Mouse (Mus musculus) limb, embryonic 13.5 days (tissue): ENCODE measurements around the gene Kif17. TPM values are rescaled to one million over a fixed set of nuclear protein-coding genes. Genes with fewer than 3 reads are reported as not detected.

Experiments used
- ATAC-seq: fragments of 200-750 bp; cut with Nextera tagmentation; 2 replicates; pipeline ENCODE4 v1.8.0; 2017; ENCODE audit warnings: low read depth, moderate number of reproducible peaks, moderate TSS enrichment; ENCODE audit not compliant: low FRiP score
- H3K27ac ChIP-seq: fragments of 300-500 bp; sonication (generic); 2 replicates; pipeline ENCODE4 v1.5.1; 2015; ENCODE audit warnings: inconsistent platforms, mild to moderate bottlenecking, moderate library complexity
- H3K27me3 ChIP-seq: fragments of 300-500 bp; sonication (generic); 2 replicates; pipeline ENCODE4 v1.6.1; 2015; ENCODE audit warnings: mild to moderate bottlenecking, inconsistent platforms
- H3K36me3 ChIP-seq: fragments of 300-500 bp; sonication (generic); 2 replicates; pipeline ENCODE4 v1.6.1; 2015; ENCODE audit warnings: inconsistent platforms, mild to moderate bottlenecking, moderate library complexity
- H3K4me1 ChIP-seq: fragments of 300-500 bp; sonication (generic); 2 replicates; pipeline ENCODE4 v1.6.1; 2015; ENCODE audit warnings: inconsistent platforms
- H3K4me2 ChIP-seq: fragments of 300-500 bp; sonication (generic); replicated peaks from 2 replicates; pipeline ENCODE4 v1.6.1; 2015; ENCODE audit warnings: inconsistent platforms, mild to moderate bottlenecking, moderate library complexity
- H3K4me3 ChIP-seq: fragments of 300-500 bp; sonication (generic); 2 replicates; pipeline ENCODE4 v1.5.1; 2015; ENCODE audit warnings: moderate library complexity, mild to moderate bottlenecking, inconsistent platforms
- H3K9ac ChIP-seq: fragments of 300-500 bp; sonication (generic); 2 replicates; pipeline ENCODE4 v1.6.1; 2015; ENCODE audit warnings: mild to moderate bottlenecking, inconsistent platforms
- H3K9me3 ChIP-seq: fragments of 300-500 bp; sonication (generic); 2 replicates; pipeline ENCODE4 v1.6.1; 2016; ENCODE audit warnings: inconsistent platforms
- WGBS: fragments of 180-500 bp; shearing (Covaris S2); methylation state at CpG from one replicate; pipeline ENCODE4 v1.1.7; 2015; 5-methylcytosine and 5-hydroxymethylcytosine counted together
- polyA plus RNA-seq: library from polyadenylated mRNA; unstranded; fragments of >200 nt; fragmentation: Nextera tagmentation; extraction: Ambion mirVana; gene quantifications from 2 replicates; pipeline ENCODE4 v1.2.1, GENCODE M21; 2015

The Kif17 gene
- polyA plus RNA-seq, 1 experiment from 2014 or later, result 1.2 TPM

- Histone ChIP-seq H3K9ac (no peak overlapping the region), H3K4me2 (no peak overlapping the region), H3K27me3 (no peaks in the 10 kb centered on the region), H3K27ac (no peak overlapping the region), H3K4me1 (peaks cover 31% of the 10 kb centered on the region), H3K4me3 (no peak overlapping the region), H3K9me3 (no peaks in the 10 kb centered on the region), H3K36me3 (peaks cover 48% of the 10 kb centered on the region)
- no peak for ATAC-seq
- 82% methylated on average over 7 of the region's 7 CpGs for WGBS
Observed at GRCm38 (mm10) chr4:138220761-138221160, 29.5 kb upstream of the Kif17 start.

- Histone ChIP-seq H3K9me3 (no peaks in the 10 kb centered on the region), H3K9ac (no peak overlapping the region), H3K4me2 (no peak overlapping the region), H3K27ac (no peak overlapping the region), H3K27me3 (no peaks in the 10 kb centered on the region), H3K4me1 (peaks cover 29% of the 10 kb centered on the region), H3K36me3 (peaks cover 55% of the 10 kb centered on the region), H3K4me3 (no peak overlapping the region)
- no peak for ATAC-seq
- 92% methylated on average over 5 of the region's 5 CpGs for WGBS
Observed at GRCm38 (mm10) chr4:138221406-138221805, 28.8 kb upstream of the Kif17 start.

GRCm38 (mm10) chr4:138222396-138222795 lies 27.8 kb upstream of the Kif17 start:
- H3K36me3 ChIP-seq, result peaks cover 63% of the 10 kb centered on the region
- WGBS, result 88% methylated on average over 5 of the region's 5 CpGs
- no peak for ATAC-seq

GRCm38 (mm10) chr4:138223623-138224022 lies 26.6 kb upstream of the Kif17 start:
- H3K27ac ChIP-seq, result no peak overlapping the region
- H3K4me1 ChIP-seq, result peaks cover 19% of the 10 kb centered on the region
- no peaks in the 10 kb centered on the region for H3K27me3 ChIP-seq
- no peak overlapping the region for H3K9ac ChIP-seq
- H3K36me3 ChIP-seq, result peaks cover 72% of the 10 kb centered on the region
- no peak overlapping the region for H3K4me2 ChIP-seq
- no peak for ATAC-seq
- no peak overlapping the region for H3K4me3 ChIP-seq
- H3K9me3 ChIP-seq, result no peaks in the 10 kb centered on the region
- 60% methylated on average over 10 of the region's 10 CpGs for WGBS

More at GRCm38 (mm10) chr4:138222396-138222795, 27.8 kb upstream of the Kif17 start:
- no peak overlapping the region for H3K4me3 ChIP-seq
- H3K4me1 ChIP-seq, result peaks cover 29% of the 10 kb centered on the region
- H3K4me2 ChIP-seq, result no peak overlapping the region
- no peaks in the 10 kb centered on the region for H3K9me3 ChIP-seq
- no peak overlapping the region for H3K9ac ChIP-seq
- no peaks in the 10 kb centered on the region for H3K27me3 ChIP-seq
- no peak overlapping the region for H3K27ac ChIP-seq

GRCm38 (mm10) chr4:138246756-138247665 lies 3.2 kb upstream of the Kif17 start:
- Histone ChIP-seq H3K36me3 (peaks cover 60% of the 10 kb centered on the region), H3K9me3 (no peaks in the 10 kb centered on the region), H3K4me2 (no peak overlapping the region), H3K27me3 (peaks cover 30% of the 10 kb centered on the region), H3K4me3 (no peak overlapping the region), H3K4me1 (peaks cover 28% of the 10 kb centered on the region), H3K27ac (no peak overlapping the region), H3K9ac (no peak overlapping the region)
- ATAC-seq, result no peak
- WGBS, result 73% methylated on average over 27 of the region's 27 CpGs

GRCm38 (mm10) chr4:138251819-138252218 lies 1.6 kb downstream of the Kif17 start:
- no peak for ATAC-seq
- peaks cover 12% of the 10 kb centered on the region for H3K36me3 ChIP-seq
- WGBS, result 0% methylated on average over 14 of the region's 14 CpGs
- peak overlapping the region; percentile 4 for H3K9ac ChIP-seq
- H3K4me3 ChIP-seq, result peak overlapping the region; percentile 19
- peaks cover 38% of the 10 kb centered on the region for H3K4me1 ChIP-seq
- H3K9me3 ChIP-seq, result no peaks in the 10 kb centered on the region
- no peak overlapping the region for H3K27ac ChIP-seq
- H3K27me3 ChIP-seq, result peaks cover 56% of the 10 kb centered on the region
- H3K4me2 ChIP-seq, result peak overlapping the region; percentile 100

- Histone ChIP-seq H3K36me3 (peaks cover 8% of the 10 kb centered on the region), H3K9ac (peak overlapping the region; percentile 4), H3K9me3 (no peaks in the 10 kb centered on the region), H3K27ac (no peak overlapping the region), H3K4me1 (peaks cover 38% of the 10 kb centered on the region), H3K4me3 (peak overlapping the region; percentile 19), H3K4me2 (peak overlapping the region; percentile 100), H3K27me3 (peaks cover 56% of the 10 kb centered on the region)
- 5% methylated on average over 5 of the region's 5 CpGs for WGBS
- ATAC-seq, result no peak
Observed at GRCm38 (mm10) chr4:138252231-138252630, 2.0 kb downstream of the Kif17 start.

- H3K4me3 ChIP-seq, result no peak overlapping the region
- H3K9me3 ChIP-seq, result no peaks in the 10 kb centered on the region
- no peak overlapping the region for H3K9ac ChIP-seq
- no peaks in the 10 kb centered on the region for H3K36me3 ChIP-seq
- peaks cover 8% of the 10 kb centered on the region for H3K4me1 ChIP-seq
- WGBS, result 82% methylated on average over 22 of the region's 22 CpGs
- peaks cover 40% of the 10 kb centered on the region for H3K27me3 ChIP-seq
- no peak overlapping the region for H3K27ac ChIP-seq
- no peak overlapping the region for H3K4me2 ChIP-seq
- no peak for ATAC-seq
Observed at GRCm38 (mm10) chr4:138257116-138257687, 7.0 kb downstream of the Kif17 start.

- WGBS, result 79% methylated on average over 7 of the region's 7 CpGs
- Histone ChIP-seq H3K4me1 (peaks cover 3% of the 10 kb centered on the region; the same call in 1 of the 2 replicates), H3K36me3 (no peaks in the 10 kb centered on the region), H3K9ac (no peak overlapping the region), H3K4me3 (no peak overlapping the region), H3K27me3 (peaks cover 36% of the 10 kb centered on the region), H3K9me3 (no peaks in the 10 kb centered on the region), H3K27ac (no peak overlapping the region), H3K4me2 (no peak overlapping the region)
- ATAC-seq, result no peak
Observed at GRCm38 (mm10) chr4:138258663-138259062, 8.4 kb downstream of the Kif17 start.

- WGBS, result 79% methylated on average over 5 of the region's 5 CpGs
- Histone ChIP-seq H3K4me3 (no peak overlapping the region), H3K36me3 (no peaks in the 10 kb centered on the region), H3K9me3 (no peaks in the 10 kb centered on the region), H3K27ac (no peak overlapping the region), H3K4me1 (peaks cover 3% of the 10 kb centered on the region; the same call in 1 of the 2 replicates), H3K4me2 (no peak overlapping the region), H3K27me3 (peaks cover 39% of the 10 kb centered on the region), H3K9ac (no peak overlapping the region)
- no peak for ATAC-seq
Observed at GRCm38 (mm10) chr4:138259482-138259881, 9.2 kb downstream of the Kif17 start.

GRCm38 (mm10) chr4:138261843-138262681 lies 11.8 kb downstream of the Kif17 start:
- H3K9ac ChIP-seq, result peak overlapping the region; percentile 58
- peaks cover 39% of the 10 kb centered on the region for H3K27me3 ChIP-seq
- no peak overlapping the region for H3K27ac ChIP-seq
- peak overlapping the region; percentile 71 for H3K4me2 ChIP-seq
- ATAC-seq, result peak; percentile 91
- H3K4me3 ChIP-seq, result peak overlapping the region; percentile 66
- peaks cover 1% of the 10 kb centered on the region; the same call in 1 of the 2 replicates for H3K9me3 ChIP-seq
- peaks cover 3% of the 10 kb centered on the region; the same call in 1 of the 2 replicates for H3K4me1 ChIP-seq
- 1% methylated on average over 70 of the region's 78 CpGs for WGBS
- H3K36me3 ChIP-seq, result no peaks in the 10 kb centered on the region
